Mouse (Mus musculus) mesoderm, embryonic 11.5 days (tissue): ENCODE measurements at regions not wholly inside any gene's neighbourhood (a gene's known extent, or its start where the extent isn't known, plus 50 kb on each side); places are given as distances from the start of the nearest gene placed in this dataset.

Experiments
- DNase-seq: peaks from one replicate; pipeline ENCODE4 v3.0.0-alpha.2; 2012; ENCODE audit warnings: low read depth, low spot score

DNA sequence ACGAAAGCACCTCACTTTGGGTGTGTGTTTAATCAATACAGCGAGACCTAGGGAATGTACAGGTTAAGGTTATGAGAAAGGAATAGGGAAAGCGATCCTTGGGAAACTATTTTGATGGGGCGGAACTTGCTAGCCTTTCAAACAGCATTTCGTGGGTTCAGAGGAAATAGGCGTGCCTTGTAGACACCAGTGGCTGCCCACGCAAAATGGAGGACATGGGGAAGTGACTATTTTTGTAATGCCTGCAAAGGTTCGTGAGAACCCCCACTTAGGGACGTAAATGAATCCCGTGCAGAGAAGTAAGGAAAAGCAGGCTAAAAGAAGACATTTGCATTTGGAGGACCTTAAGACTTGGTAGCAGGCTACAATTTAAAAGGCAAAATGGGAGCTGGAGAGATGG, 114.1 kb upstream of the Ppm1h start:
- DNase-seq = no peak

DNA sequence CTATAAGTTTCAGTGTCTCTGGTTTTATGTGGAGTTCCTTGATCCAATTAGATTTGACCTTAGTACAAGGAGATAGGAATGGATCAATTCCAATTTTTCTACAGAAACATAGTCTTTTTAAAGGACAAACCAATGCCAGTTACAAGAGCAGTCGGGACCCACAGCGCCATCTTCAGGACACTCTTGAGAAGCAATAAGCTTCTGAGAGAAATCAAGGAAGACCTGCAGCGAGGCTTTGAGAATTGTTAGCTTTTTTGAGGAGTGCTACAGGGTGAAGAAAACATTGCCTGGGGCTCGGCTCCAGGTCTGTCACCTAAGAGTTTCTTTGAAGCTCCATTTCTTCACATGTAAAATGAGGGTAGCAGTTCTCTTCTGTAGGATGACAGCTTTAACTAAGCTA, 112.0 kb upstream of the Ppm1h start:
- no peak for DNase-seq

DNA sequence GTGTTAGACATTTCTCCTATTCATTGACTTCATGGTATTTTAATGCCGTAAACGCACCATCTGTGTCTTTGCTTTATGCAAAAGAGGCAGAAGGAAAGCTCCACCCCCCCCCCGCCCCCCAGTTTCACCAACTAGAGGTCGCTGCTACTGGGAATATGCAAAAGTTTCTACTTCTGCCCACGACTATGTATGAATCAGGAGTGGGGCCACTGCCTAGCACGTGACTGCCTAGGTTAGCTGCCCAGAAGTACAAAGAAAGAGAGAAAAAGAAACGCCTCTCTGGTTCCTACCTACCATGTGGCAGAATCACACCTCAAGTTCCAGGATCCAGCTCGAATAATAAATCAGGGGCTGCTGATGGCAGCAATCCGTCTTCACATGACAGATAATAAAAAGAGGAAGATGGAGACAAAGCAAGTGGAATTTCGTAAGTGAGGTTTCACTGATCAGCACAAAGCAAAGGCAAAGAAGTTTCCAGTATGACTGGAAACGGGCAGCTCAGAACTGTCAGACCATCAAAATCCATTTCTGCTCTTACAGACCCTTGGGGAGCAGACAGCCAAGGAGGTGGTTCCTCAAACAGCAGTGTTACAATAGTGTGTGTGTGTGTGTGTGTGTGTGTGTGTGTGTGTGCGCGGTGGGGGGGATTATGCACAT, 108.9 kb upstream of the Ppm1h start:
- DNase-seq = no peak

DNA sequence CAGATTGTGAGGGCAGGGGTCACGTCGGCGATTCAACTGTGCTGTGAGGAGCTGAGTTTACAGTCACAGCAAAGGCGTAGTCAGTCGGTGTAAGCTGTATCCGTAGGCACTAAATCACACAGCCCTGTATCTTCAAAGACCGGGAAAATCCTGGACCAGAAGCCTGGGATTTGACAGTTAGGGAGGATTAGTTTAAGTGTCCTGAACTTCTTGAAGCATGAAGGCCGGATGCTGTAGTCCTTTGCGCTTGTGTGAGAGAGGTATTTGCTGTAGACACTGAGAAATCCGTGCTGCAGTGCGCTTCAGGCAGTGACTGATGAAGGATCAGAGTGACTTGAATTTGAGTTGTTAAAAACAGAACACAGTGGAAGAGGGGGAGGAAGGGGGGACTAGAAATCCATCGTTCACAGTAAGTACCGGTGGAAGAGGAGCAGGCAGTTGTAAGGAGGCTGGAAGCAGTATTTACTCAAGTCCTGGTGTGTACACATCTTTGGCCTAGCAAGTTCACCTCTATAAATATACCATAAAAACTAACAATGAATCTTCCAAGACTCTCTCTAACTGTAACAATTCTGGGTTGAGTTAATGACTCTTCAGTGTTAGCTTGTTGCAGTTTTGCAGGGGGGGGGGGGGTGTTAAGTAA, 107.5 kb upstream of the Ppm1h start:
- DNase-seq = peak; percentile 44

DNA sequence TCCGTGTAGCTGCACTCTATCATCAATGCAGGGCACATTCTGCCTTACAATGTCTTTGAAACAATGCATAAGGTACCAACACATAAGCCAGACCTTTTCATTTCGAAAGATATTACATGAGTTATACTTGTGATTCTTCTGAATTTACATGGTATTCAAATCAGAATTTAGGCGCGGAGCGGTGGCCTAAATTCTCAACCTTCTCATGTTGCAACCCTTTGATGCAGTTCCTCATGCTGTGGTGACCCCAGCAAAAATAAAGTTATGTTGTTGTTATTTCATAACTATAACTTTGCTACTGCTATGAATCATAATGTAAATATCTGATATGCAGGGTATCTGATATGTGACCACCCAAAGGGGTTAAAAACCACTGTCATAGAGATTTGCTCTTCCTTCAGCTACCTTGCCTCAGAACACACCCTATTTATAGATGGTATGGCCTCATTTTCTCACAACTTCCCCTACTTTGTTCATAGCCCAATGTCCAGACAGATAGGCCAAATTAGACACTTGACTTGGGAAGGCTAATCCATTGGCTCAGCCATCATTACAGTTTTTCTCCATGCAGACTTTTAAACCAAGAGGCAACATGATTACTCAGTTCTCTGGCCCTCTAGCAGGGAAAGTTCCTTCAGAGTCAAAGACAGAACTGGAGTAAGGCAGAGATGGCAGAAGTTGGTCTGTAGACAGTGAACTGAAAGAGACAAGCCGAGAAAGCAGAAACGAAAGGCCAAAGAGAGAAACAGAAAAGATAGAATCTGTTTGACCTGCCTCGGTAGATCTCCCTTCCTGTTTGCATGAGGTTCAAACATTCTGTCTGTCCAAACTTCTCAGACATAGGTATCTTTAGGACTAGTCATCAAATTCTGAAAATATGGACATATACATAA, 102.1 kb upstream of the Ppm1h start:
- no peak for DNase-seq

DNA sequence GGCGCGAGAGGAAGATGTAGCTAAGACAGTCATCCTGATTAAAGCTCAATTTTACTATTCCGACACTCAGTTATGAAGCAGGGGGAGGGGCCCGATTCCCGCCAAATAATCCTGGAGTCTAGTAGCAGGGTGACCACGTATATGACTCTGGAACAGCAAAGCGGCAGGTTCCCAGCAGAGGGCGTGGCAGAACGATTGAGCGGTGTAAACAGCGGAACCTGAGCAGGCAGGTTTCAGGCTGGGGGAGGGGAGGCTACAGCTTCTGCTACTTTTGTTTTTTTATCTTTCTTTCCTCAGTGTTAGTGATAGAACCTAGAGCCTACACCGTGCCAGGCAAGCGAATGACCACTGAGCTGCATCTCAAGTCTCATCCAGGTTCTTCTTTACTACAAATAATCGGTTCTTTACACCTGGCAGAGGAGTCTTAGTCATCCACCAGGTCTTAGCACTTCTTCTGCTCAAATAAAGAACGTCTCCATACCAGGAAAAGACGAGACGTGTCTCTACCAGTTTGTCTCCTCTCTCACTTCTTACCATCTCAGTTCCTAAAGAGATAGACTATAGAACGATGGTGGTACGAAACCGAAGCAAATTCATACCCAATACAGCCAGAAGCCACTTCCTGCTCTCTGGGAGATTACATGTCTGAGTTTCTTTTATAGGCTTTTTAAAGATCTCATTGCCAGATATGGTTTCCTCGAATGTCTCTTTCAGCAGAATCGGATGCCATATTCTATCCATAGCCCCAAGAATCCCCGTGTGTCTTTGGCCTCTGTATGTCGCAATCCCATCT, 100.2 kb upstream of the Ppm1h start:
- no peak for DNase-seq

DNA sequence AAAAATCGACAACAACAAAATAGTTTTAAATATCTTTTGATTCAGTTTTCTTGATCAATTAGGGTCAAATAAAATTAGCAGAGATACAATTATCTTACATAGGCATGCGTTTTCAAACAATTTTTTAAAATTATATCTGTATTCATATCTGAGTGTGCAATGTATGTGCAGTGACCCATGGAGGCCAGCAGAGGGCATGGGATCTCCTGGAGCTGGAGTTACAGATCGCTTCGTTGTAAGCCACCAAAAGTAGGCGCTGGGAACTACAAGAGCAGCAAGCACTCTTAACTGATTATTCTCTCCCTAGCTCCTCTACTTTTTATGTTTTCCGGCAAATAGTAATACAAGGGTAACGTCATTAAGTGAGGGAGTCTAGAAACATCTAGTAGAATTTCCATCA, 97.5 kb upstream of the Ppm1h start:
- no peak for DNase-seq

DNA sequence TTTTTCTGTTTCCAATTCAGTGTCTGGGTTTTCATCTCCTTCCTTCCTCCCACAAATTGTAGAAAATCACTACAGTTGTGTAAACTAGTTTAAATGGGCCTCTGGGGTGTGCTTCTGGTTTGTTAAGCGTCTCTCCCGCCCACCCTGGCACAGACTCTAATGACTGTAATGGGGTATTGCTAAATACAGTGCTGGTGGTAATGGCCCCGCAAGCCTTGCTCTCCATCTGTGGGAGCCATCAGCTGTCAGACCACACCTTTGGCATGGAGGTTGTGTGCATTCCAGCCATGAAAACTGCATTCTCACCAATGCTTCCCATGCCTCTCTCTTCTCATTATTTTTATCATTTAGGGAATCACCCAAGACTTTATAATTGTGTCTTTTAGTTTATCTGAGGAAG, 91.0 kb upstream of the Ppm1h start:
- no peak for DNase-seq

DNA sequence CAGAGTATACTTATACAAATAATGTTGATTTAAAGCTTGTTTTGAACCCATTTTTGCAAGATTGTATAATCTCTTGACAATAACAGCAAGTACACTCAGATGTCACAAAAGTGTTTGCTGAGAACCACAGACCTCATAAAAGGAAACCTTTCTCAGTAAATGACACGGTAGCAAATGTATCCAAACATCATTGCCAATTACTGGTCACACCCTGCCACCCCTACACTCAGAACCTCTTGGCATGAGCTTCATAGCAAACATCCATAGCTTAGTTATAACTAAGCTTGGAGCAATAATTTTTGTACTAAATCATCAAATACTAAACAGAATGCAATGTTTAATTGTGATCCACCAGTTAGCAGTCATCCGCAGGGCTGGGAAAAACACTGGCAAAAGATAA, 79.1 kb upstream of the Ppm1h start:
- no peak for DNase-seq

DNA sequence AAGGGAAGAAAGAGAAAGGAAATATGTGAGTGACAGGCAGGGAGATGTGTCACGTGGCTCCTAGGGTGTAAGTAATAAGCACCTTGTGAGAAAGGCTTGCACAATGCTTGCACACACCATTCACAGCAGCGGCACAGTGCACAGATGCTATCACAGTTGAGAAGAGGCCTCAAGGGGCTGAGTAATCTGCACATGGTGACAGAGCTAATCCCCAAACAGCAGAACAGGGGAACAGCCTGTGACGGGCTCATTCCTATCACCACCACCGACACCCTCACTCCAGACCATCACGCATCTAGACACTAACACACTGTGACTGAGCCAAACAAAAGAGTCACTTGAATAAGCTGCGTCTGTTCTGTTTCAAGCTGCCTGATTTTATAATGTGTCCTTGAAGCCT, 76.2 kb upstream of the Ppm1h start:
- DNase-seq = peak; percentile 18

DNA sequence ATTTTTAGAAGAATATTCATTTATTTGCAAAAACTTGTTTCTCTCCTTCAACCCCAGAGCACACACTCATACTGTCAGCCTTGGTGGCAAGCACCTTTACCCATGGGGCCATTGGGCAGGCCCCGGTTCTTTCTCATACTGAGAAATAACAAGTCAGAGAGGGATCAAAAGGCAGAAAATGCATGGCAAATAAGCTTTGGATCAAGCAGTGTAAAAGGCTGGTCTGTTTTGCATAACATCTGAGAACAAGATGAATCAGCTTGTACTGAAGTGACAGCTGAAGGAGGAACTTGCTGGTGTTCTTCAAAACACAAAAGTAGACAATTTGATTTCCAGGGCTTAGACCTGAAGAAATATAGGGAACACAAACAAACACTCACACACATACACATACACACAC, 74.6 kb upstream of the Ppm1h start:
- no peak for DNase-seq

DNA sequence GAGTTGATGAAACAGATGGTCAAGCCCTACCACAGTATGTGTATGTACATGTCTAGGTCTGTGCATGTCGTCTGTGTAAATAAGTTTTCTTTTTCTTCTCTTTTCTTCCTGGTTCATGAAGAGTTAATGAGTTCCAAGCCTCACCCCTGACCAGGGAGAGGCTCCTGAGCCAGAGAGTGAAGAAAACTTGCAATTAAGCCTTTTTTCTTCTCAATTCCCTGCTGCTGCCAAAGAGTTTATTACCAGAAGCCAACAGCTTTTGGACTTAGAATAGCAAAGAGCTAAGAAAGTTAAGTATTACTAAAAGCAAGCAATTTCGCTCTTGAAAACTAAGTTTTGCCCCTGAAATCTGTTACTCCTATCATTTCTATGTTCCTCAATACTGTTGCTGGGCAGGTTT, 65.3 kb upstream of the Ppm1h start:
- no peak for DNase-seq

DNA sequence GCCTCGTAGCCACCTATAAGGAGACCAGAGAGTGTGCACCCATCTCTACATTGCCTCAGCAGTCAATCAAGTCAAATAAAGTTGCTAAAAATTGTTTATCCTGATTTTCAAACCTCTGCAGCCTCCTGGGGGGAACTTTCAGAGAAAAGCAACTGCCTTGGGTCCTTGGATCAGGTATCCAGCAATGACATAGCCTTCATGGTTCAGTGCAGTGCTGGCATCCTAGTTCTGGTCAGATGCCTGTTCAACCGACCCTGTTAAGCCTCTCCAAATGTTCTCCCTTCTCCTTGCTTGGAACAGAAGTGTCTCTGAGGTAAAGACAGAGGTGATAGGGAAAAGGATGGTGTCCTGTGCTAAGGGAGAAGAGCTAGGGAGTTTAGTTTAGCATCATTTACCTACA, 64.7 kb upstream of the Ppm1h start:
- no peak for DNase-seq

DNA sequence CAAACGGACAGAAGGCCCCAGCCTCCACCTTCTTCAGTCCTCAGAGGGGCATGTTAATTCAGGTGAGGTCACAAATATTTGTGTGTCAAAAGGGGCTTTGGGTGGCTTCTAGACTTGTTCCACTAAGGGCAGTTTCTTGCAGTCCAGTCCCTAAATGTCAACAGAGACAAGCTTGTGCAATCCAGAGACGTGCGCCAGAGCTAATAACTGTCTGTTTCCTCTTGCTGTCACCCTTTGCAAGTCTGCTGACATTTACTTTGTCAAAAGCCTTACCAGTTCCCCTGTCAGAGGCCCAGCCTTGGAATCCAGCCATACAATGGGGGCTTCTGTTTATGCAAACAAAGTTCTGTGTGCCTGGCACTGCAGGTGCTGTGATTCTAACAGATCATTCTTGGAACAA, 63.8 kb upstream of the Ppm1h start:
- DNase-seq = no peak

DNA sequence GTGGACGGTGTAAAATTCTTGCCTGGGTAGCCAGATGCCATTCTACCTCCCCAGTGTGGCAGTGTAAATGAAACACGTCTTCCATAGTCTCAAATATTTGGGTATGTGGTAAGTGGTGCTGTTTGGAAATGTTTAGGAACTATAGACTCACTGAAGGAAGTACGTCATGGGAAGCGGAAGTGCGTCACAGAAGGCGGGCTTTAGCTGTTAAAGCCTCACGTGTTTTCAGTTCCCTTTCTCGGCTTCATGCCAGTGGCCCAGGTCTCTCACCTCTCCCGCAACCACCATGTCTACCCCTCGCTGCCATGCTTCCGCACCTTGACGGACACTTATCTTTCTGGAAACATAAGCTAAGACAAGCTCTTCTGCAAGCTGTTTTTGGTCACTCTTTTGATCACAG, 62.9 kb upstream of the Ppm1h start:
- no peak for DNase-seq

DNA sequence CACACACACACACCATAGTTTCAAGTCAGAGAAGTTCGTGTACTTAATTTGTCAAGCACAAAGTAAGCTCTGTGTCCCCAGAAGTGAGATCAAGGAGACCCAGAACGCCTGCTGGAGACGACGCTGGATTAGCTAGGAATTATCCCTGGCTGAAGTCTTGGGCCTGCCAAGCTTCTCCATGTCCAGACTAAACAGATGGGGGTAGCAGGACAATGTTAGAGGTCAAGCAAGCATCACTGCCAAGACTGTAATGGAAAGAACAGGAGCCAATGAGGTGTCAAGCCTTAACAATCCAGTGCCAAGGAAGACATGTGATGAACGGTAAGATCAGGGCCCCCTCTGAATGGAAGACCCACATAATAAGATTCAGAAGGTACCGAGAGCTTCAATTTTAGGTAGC, 62.2 kb upstream of the Ppm1h start:
- DNase-seq = no peak

DNA sequence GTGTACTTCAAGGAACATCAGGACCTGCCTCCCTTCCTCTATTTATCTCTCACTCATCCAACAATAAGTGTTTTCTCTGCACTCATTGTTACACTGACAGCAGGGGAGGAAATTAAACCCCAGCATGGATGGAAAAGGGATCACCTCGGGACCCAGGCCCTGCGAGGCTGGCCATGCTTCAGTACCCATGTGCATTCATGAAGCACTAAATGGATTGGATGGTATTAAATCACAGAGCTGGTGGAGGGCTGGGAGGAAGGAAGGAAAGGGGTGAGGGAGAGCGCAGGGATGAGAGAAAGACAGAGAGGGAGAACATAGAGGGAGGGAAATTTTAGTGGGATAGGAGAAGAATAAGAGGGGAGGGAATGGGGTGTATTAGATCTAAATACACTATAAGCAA, 59.7 kb upstream of the Ppm1h start:
- DNase-seq = no peak

DNA sequence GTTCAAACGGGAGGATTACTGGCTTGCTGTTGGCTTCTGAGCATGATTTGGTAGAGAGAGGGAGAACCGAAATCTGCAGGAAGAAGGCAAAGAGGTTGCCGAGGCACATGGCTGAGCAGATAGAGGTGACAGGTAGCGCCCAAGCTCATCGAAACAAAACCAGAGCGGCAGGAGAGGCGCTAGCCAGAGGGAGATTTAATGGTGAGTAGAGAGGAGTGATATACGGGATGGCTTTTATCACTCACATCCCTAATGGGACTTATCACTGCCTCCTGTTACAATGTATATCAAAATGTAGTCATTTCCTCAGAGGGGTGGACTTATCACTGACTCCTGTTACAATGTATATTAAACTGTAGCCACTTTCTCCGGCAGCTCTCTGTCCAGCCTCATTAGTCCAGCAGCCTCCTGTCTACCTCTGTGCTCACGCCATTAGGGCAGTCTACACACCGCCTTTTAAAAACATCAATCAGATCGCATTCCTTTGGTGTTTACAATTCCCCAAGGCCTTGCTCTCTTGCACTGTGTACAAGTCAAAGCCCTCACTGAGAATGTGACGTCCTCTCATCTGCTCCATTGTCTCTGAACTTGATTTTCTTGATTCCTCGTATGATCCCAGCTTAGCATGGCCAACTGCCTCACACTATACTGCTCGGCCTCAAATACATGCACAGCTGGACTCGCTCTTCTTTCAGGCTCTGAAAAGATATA, 59.0 kb upstream of the Ppm1h start:
- peak; percentile 44 for DNase-seq
